Mouse (Mus musculus) embryonic fibroblast, embryonic 13.5 days (primary cell): ENCODE measurements around the gene Asic4.

Experiments used
- CTCF ChIP-seq: IDR thresholded peaks from 2 replicates; pipeline ENCODE4 v1.5.1; 2011; ENCODE audit warnings: mild to moderate bottlenecking, control low read depth, low read length, moderate library complexity, borderline replicate concordance; ENCODE audit not compliant: insufficient read depth
- POLR2A ChIP-seq: IDR thresholded peaks from 2 replicates; pipeline ENCODE4 v1.6.1; 2011; ENCODE audit warnings: low read depth, mild to moderate bottlenecking, control low read depth, low read length, moderate library complexity

DNA sequence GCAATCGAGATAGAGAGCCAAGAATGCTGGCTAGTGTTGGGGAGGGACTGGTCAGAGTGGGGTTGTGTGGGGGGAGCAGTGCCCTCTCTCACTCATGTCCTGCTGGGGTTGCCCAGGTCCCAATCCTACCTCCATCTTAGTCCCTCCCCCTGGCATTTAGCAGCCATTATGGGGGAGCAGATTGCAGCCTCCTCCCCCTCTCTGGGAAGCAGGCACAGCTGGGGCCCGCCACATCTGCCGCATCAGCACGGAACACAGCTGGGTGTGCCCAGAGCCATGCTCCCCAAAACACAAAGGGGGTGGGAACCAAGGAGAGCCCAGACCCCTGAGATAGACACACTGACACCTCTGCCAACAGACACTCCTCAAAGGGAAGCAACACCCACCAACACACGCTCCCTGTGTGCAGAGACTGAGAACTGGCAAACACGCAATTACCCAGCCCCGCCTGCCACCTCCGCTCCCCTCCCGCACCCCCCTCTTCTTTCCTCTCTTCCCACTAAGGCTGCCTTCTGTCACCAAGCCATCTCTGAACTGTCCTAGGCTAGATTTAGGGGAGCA lies 5.0 kb upstream of the Asic4 start:
- no peak for TF ChIP-seq POLR2A
- no peak for TF ChIP-seq CTCF
